Mouse (Mus musculus): Measurements from ENCODE around the gene Rnf141.

Gene Rnf141

GRCm38 (mm10) chr7:110756440-110756839, 87.8 kb downstream of the Rnf141 start:
- DNase-seq = no peak

- no peak for DNase-seq
Observed at GRCm38 (mm10) chr7:110753926-110754330, 90.3 kb downstream of the Rnf141 start.

GRCm38 (mm10) chr7:110753310-110753709, 90.9 kb downstream of the Rnf141 start:
- no peak for DNase-seq

- no peak for DNase-seq
Observed at GRCm38 (mm10) chr7:110751634-110752033, 92.6 kb downstream of the Rnf141 start.

GRCm38 (mm10) chr7:110750834-110751233, 93.4 kb downstream of the Rnf141 start:
- DNase-seq = no peak
